ENCODE assay signal across 27 mouse cellular contexts in the genomic region with DNA sequence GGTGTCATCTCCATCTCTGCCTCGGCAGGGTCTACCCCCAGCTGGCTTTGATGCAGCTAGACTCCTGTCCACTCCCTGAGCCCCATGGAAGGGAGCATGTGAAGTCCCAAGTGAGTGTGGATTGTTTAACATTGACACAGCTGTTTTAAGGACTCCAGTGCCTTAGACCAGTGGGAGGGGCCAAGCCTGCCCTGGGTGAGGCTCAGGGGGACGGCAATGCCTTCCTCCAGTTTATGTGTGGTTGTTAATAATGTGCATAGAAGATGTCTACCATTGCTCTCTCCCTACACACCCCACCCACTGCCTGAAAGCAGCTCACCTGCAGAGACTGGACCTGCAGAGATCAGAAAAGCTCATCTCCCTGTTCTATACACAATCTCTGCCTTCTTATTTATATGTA. TPM values are rescaled to one million over a fixed set of nuclear protein-coding genes. Genes with fewer than 3 reads are reported as not detected.
A peak's percentile ranks its signal among the peaks of the same experiment; 100 is the strongest.
DNase-seq lines count a peak whose midpoint lies in the region; ATAC-seq and TF ChIP-seq lines count a peak whose summit lies in the region.
"Had no signal": no experiment of that assay in that cellular context is flagged by ENCODE, and none has a peak within 500 bp of the region (broad histone marks: within the 10 kb centered on the region; RNA-seq: fewer than 3 reads in every experiment).

No protein-coding gene starts in this region.

- H3K27me3 ChIP-seq in liver, embryonic 12.5 days (replicated peaks), result no peaks in the 10 kb centered on the region; the same call in 1 of the 2 replicates
- H3K27me3 ChIP-seq in liver, embryonic 11.5 days (replicated peaks; ENCODE audit: control insufficient read depth, insufficient read depth, low read length), result no peaks in the 10 kb centered on the region
- no peaks in the 10 kb centered on the region for H3K27me3 ChIP-seq in testis, adult 2 months (ENCODE audit: control insufficient read depth, insufficient read depth, low read length)
- H3K27me3 ChIP-seq in liver, embryonic 14.5 days (ENCODE audit: control insufficient read depth, insufficient read depth, low read length), result no peaks in the 10 kb centered on the region
- H3K27me3 ChIP-seq: embryonic facial prominence, embryonic 12.5 days; embryonic facial prominence, embryonic 15.5 days; heart, embryonic 12.5 days; heart, embryonic 15.5 days; hindbrain, embryonic 13.5 days had no signal

- ATAC-seq in liver, embryonic 12.5 days, result no peak
- ATAC-seq in liver, embryonic 11.5 days (replicated peaks; ENCODE audit: low FRiP score), result no peak
- no peak for ATAC-seq in liver, embryonic 14.5 days (ENCODE audit: insufficient read depth)
- ATAC-seq: CD4-positive, CD25-positive, alpha-beta regulatory T cell, adult 4 months; forebrain, embryonic 15.5 days; hindbrain, embryonic 16.5 days had no signal

- peak overlapping the region; percentile 96 for H3K27ac ChIP-seq in liver, embryonic 12.5 days
- H3K27ac ChIP-seq in liver, embryonic 11.5 days (ENCODE audit: low read depth, low read length), result no peak overlapping the region
- no peak overlapping the region for H3K27ac ChIP-seq in testis, adult 2 months (ENCODE audit: control insufficient read depth, insufficient read depth, low read depth, low read length)
- peak overlapping the region; percentile 94 for H3K27ac ChIP-seq in liver, embryonic 14.5 days
- H3K27ac ChIP-seq: embryonic facial prominence, embryonic 12.5 days; embryonic facial prominence, embryonic 15.5 days; forebrain, embryonic 12.5 days; forebrain, embryonic 15.5 days; heart, embryonic 15.5 days; hindbrain, embryonic 10.5 days; hindbrain, embryonic 13.5 days had no signal

- WGBS in liver, embryonic 12.5 days (ENCODE audit: insufficient replicate concordance), result 49% methylated on average over 2 of the region's 2 CpGs
- 62% methylated on average over 2 of the region's 2 CpGs for WGBS in liver, embryonic 11.5 days
- 43% methylated on average over 2 of the region's 2 CpGs for WGBS in liver, embryonic 14.5 days (ENCODE audit: insufficient replicate concordance)
- WGBS in lung, adult 2 months, result 40% methylated on average over 2 of the region's 2 CpGs

- TF ChIP-seq CTCF in testis, adult 2 months (IDR thresholded peaks at IDR 0.05; ENCODE audit: control insufficient read depth, insufficient read depth, insufficient replicate concordance, low read depth, low read length), result no peak
- TF ChIP-seq CTCF in liver, embryonic 14.5 days (IDR thresholded peaks at IDR 0.05; ENCODE audit: low read depth), result no peak
- no peak for TF ChIP-seq CTCF in lung, adult 2 months (IDR thresholded peaks at IDR 0.05; ENCODE audit: insufficient read depth, low read length)

- TF ChIP-seq POLR2A in testis, adult 2 months (IDR thresholded peaks at IDR 0.05; ENCODE audit: control insufficient read depth, low read depth, low read length), result no peak
- no peak for TF ChIP-seq POLR2A in lung, adult 2 months (IDR thresholded peaks at IDR 0.05; ENCODE audit: borderline replicate concordance, extremely low read depth, low read depth, low read length)

- H3K36me3 ChIP-seq in liver, embryonic 12.5 days, result no peaks in the 10 kb centered on the region
- no peaks in the 10 kb centered on the region for H3K36me3 ChIP-seq in liver, embryonic 11.5 days (ENCODE audit: control insufficient read depth, insufficient read depth, low read length)
- no peaks in the 10 kb centered on the region for H3K36me3 ChIP-seq in testis, adult 2 months (ENCODE audit: control insufficient read depth, insufficient read depth, low read length)
- H3K36me3 ChIP-seq in liver, embryonic 14.5 days (replicated peaks; ENCODE audit: control insufficient read depth, insufficient read depth, low read depth), result no peaks in the 10 kb centered on the region
- H3K36me3 ChIP-seq: embryonic facial prominence, embryonic 12.5 days; embryonic facial prominence, embryonic 15.5 days; forebrain, embryonic 12.5 days; forebrain, embryonic 15.5 days; heart, embryonic 12.5 days; heart, embryonic 15.5 days; hindbrain, embryonic 10.5 days; hindbrain, embryonic 13.5 days had no signal

- no peaks in the 10 kb centered on the region for H3K9me3 ChIP-seq in liver, embryonic 12.5 days (replicated peaks)
- no peaks in the 10 kb centered on the region for H3K9me3 ChIP-seq in liver, embryonic 11.5 days (ENCODE audit: control insufficient read depth, low read length)
- no peaks in the 10 kb centered on the region for H3K9me3 ChIP-seq in liver, embryonic 14.5 days (ENCODE audit: control insufficient read depth, low read length)
- H3K9me3 ChIP-seq: embryonic facial prominence, embryonic 12.5 days; embryonic facial prominence, embryonic 15.5 days; forebrain, embryonic 12.5 days; forebrain, embryonic 15.5 days; heart, embryonic 12.5 days; heart, embryonic 15.5 days; hindbrain, embryonic 10.5 days; hindbrain, embryonic 13.5 days had no signal

- no peak for DNase-seq in liver, embryonic 11.5 days (ENCODE audit: low spot score)
- no peak for DNase-seq in testis, postnatal 10 days (ENCODE audit: low spot score)
- no peak for DNase-seq in liver, embryonic 14.5 days (ENCODE audit: low read depth in 3 of 3, low spot score in 3 of 3)
- DNase-seq in lung, adult 2 months, result no peak
- DNase-seq: adrenal gland, adult 2 months; adrenal gland, postnatal 14 days; cerebellum, adult 11 months; cerebellum, adult 2 months; cerebellum, adult 9-11 months; cerebellum, postnatal 25 days; gastrocnemius, postnatal 25 days; heart, postnatal 10 days; heart, postnatal 36 days had no signal

- no peak for TF ChIP-seq EP300 in liver, embryonic 14.5 days (IDR thresholded peaks at IDR 0.05; ENCODE audit: low read depth)

- no peak overlapping the region for H3K4me3 ChIP-seq in liver, embryonic 12.5 days
- H3K4me3 ChIP-seq in liver, embryonic 11.5 days (ENCODE audit: low read depth, low read length), result no peak overlapping the region
- H3K4me3 ChIP-seq in testis, adult 2 months (ENCODE audit: control insufficient read depth, low read depth, low read length), result peak overlapping the region; percentile 23
- no peak overlapping the region for H3K4me3 ChIP-seq in liver, embryonic 14.5 days (ENCODE audit: insufficient read depth in 1 of 2, low read depth in 2 of 2, low read length in 2 of 2)
- no peak overlapping the region for H3K4me3 ChIP-seq in lung, adult 2 months (replicated peaks; ENCODE audit: extremely low read depth, low read depth, low read length)
- H3K4me3 ChIP-seq: embryonic facial prominence, embryonic 12.5 days; embryonic facial prominence, embryonic 15.5 days; erythroblast, embryonic 14.5 days; forebrain, embryonic 12.5 days; forebrain, embryonic 15.5 days; heart, embryonic 12.5 days; heart, embryonic 15.5 days; hindbrain, embryonic 10.5 days; hindbrain, embryonic 13.5 days had no signal

- H3K9ac ChIP-seq in liver, embryonic 12.5 days, result no peak overlapping the region
- H3K9ac ChIP-seq in liver, embryonic 11.5 days (ENCODE audit: low read depth, low read length), result no peak overlapping the region
- H3K9ac ChIP-seq in liver, embryonic 14.5 days (replicated peaks), result no peak overlapping the region
- H3K9ac ChIP-seq: embryonic facial prominence, embryonic 12.5 days; embryonic facial prominence, embryonic 15.5 days; forebrain, embryonic 12.5 days; forebrain, embryonic 15.5 days; heart, embryonic 12.5 days; heart, embryonic 15.5 days; hindbrain, embryonic 13.5 days had no signal

- peaks cover 70% of the 10 kb centered on the region for H3K4me1 ChIP-seq in liver, embryonic 12.5 days
- H3K4me1 ChIP-seq in liver, embryonic 11.5 days (replicated peaks; ENCODE audit: control insufficient read depth, insufficient read depth, low read length), result peaks cover 34% of the 10 kb centered on the region
- peaks cover 6% of the 10 kb centered on the region for H3K4me1 ChIP-seq in testis, adult 2 months (ENCODE audit: control insufficient read depth, insufficient read depth, low read length)
- H3K4me1 ChIP-seq in liver, embryonic 14.5 days (replicated peaks; ENCODE audit: control insufficient read depth in 2 of 2, insufficient read depth in 2 of 2, low read length in 1 of 2), result peaks cover 54 to 55% of the 10 kb centered on the region in 2 experiments
- H3K4me1 ChIP-seq in lung, adult 2 months (ENCODE audit: control insufficient read depth, insufficient read depth, low read length), result no peaks in the 10 kb centered on the region
- H3K4me1 ChIP-seq: embryonic facial prominence, embryonic 12.5 days had no signal

- no peak overlapping the region for H3K4me2 ChIP-seq in liver, embryonic 12.5 days
- no peak overlapping the region for H3K4me2 ChIP-seq in liver, embryonic 11.5 days
- no peak overlapping the region for H3K4me2 ChIP-seq in liver, embryonic 14.5 days (ENCODE audit: low read depth)
- H3K4me2 ChIP-seq: embryonic facial prominence, embryonic 12.5 days; embryonic facial prominence, embryonic 15.5 days; forebrain, embryonic 12.5 days; forebrain, embryonic 15.5 days; heart, embryonic 12.5 days; heart, embryonic 15.5 days; hindbrain, embryonic 13.5 days had no signal

RNA-seq across cellular contexts. Expression of gene Erv3, which starts 35.6 kb away (rescaled TPM):
- not detected in 2 replicates for polyA plus RNA-seq in liver, embryonic 12.5 days (2016; fragmentation: Nextera tagmentation; extraction: Ambion mirVana)
- polyA plus RNA-seq in liver, embryonic 11.5 days (2014; fragmentation: Nextera tagmentation; extraction: Ambion mirVana), result not detected in 2 replicates
- 0.18 and 0.38 TPM in 2 replicates for polyA plus RNA-seq in testis, adult 2 months (2012; rRNA removed)
- 0.01 and 0.02 TPM in 2 replicates for polyA plus RNA-seq in liver, embryonic 14.5 days (2012; rRNA removed)
- not detected in 2 replicates for polyA plus RNA-seq in liver, embryonic 14.5 days (2014; fragmentation: Nextera tagmentation; extraction: Ambion mirVana)
- polyA plus RNA-seq in lung, adult 2 months (2012; rRNA removed), result not detected in 2 replicates
- polyA plus RNA-seq: adrenal gland, adult 2 months; C2C12; CD4-positive, CD25-positive, alpha-beta regulatory T cell, adult 4 months; embryonic facial prominence, embryonic 12.5 days; erythroblast, embryonic 14.5 days; forebrain, embryonic 12.5 days; forebrain, embryonic 15.5 days; heart, embryonic 12.5 days; heart, embryonic 15.5 days; hindbrain, embryonic 13.5 days; hindbrain, embryonic 16.5 days had no signal

Comparison
In these comparisons a context has a peak if more than half of its experiments do, and no peak if none do; other contexts are left out.
1. H3K27ac ChIP-seq: peak in liver, embryonic 12.5 days (single experiment) and liver, embryonic 14.5 days (single experiment); none in liver, embryonic 11.5 days (single experiment) and testis, adult 2 months (single experiment).